Mouse (Mus musculus): ENCODE data around the gene Psenen.

DNA sequence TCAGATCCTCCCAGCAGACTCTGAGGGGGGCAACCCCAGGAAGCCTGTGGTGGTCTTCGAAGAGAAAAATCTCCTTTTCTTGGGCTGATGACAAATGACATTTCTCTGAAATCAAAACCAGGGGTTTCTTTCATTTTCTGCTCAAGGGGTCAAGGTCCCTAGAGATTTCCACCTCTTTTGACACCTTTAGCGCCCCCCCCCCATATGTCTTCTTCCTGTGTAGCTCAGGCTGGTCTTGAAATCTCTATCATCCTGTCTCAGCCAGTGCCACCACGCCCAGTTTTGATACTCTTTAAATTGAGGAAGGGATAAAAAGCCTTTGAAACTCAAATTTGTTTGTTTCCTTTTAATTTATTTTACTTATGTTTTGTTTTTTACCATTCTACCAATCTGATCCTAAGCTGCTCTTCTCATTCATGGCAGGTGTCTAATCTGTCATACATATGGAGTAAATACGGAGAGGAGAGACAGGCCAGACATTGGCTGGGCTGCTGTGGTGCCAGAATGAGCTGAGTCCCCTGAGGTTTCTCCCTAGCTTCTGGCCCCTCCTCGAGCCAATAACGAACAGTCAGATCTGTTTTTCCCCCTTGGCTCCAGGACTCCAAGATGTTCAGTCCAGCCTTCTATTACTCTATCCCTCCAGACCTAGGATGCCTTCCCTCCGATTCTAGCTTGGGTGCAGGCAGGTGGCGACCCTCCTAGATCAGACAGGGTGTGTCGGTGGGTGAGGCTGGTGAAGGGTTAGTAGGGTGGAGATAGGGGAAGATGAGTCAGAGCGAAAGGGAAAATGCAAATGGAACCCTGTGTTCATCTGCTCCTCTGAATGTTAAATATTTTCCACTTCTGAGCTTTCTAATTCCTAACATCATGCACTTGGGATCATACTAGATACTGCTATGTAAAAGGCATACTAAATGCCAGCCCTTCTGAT is 30.4 kb upstream of the Psenen start:
- TF ChIP-seq CTCF (IDR thresholded peaks at IDR 0.05; ENCODE audit: extremely low read depth, insufficient read depth, low read length) (no peak), POLR2A (IDR thresholded peaks at IDR 0.05; ENCODE audit: extremely low read depth, insufficient read depth, low read length) (no peak)
